Mouse (Mus musculus) heart, embryonic 16.5 days (tissue): ENCODE data around the gene Olfr1350. TPM values are rescaled to one million over a fixed set of nuclear protein-coding genes. Genes with fewer than 3 reads are reported as not detected.

ENCODE experiments used
- polyA plus RNA-seq: library from polyadenylated mRNA; unstranded; fragments of >200 nt; fragmentation: Nextera tagmentation; extraction: Ambion mirVana; gene quantifications from 2 replicates; pipeline ENCODE4 v1.2.1, GENCODE M21; 2015

The Olfr1350 gene
- polyA plus RNA-seq, 1 experiment from 2014 or later = not detected

Other genes with a start within 250 kb of the Olfr1350 start
- gene Zfp583, start 233.6 kb upstream of the Olfr1350 start, polyA plus RNA-seq = 3.2 and 4.5 TPM in 2 replicates
- gene Gm3854, start 221.1 kb upstream of the Olfr1350 start, polyA plus RNA-seq = 1.0 and 1.5 TPM in 2 replicates
- gene Zfp78, start 201.6 kb upstream of the Olfr1350 start, polyA plus RNA-seq = 1.0 and 1.8 TPM in 2 replicates
- 7.6 and 9.5 TPM in 2 replicates for gene Zfp28, start 181.5 kb upstream of the Olfr1350 start, polyA plus RNA-seq
- 0.20 TPM in 1 of 2 replicates, not detected in the other for gene Smim17, start 166.1 kb upstream of the Olfr1350 start, polyA plus RNA-seq
- not detected in 2 replicates for gene Gm20715, start 154.6 kb upstream of the Olfr1350 start, polyA plus RNA-seq
- not detected in 2 replicates for gene Olfr1344, start 126.2 kb upstream of the Olfr1350 start, polyA plus RNA-seq
- gene Olfr1336, start 108.7 kb upstream of the Olfr1350 start, polyA plus RNA-seq = 0.02 TPM in 1 of 2 replicates, not detected in the other
- not detected in 2 replicates for gene Olfr1346, start 97.7 kb upstream of the Olfr1350 start, polyA plus RNA-seq
- not detected in 2 replicates for gene Olfr5, start 77.9 kb upstream of the Olfr1350 start, polyA plus RNA-seq
- gene Olfr1347, start 65.1 kb upstream of the Olfr1350 start, polyA plus RNA-seq = not detected in 2 replicates
- not detected in 2 replicates for gene Olfr1348, start 56.1 kb upstream of the Olfr1350 start, polyA plus RNA-seq
- not detected in 2 replicates for gene Olfr1349, start 41.9 kb upstream of the Olfr1350 start, polyA plus RNA-seq
- gene Zim1, start 131.6 kb downstream of the Olfr1350 start, polyA plus RNA-seq = 6.6 and 11.6 TPM in 2 replicates
- gene Peg3, start 165.6 kb downstream of the Olfr1350 start, polyA plus RNA-seq = 86.6 and 88.1 TPM in 2 replicates
- gene Usp29, start 165.7 kb downstream of the Olfr1350 start, polyA plus RNA-seq = 5.9 and 6.1 TPM in 2 replicates